Comparison of ENCODE assay signal across 20 mouse cellular contexts in the genomic region with DNA sequence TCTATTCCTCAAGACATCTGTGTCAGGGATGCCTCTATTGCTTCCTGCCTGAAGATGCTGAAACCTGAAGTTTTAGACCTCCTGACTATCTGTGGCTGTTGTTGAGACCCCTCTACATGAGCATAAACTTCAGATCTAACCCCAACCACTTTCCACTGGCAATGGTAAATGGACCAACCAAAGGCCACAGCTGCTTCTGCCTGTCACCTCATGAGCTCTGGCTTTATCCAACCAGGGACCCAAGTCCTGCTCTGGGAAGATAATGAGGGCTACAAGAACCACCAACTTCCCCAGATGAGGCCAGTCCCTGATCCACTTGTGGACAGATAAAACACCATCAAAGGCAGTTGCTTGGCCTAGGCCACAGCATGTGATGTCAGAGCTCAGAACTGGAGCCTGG. TPM values are rescaled to one million over a fixed set of nuclear protein-coding genes. Genes with fewer than 3 reads are reported as not detected.
"Had no signal": no experiment of that assay in that cellular context is flagged by ENCODE, and none has a peak within 500 bp of the region (broad histone marks: within the 10 kb centered on the region; RNA-seq: fewer than 3 reads in every experiment).

No protein-coding gene starts in this region.

- H3K36me3 ChIP-seq: limb, embryonic 15.5 days; liver, embryonic 12.5 days; midbrain, embryonic 10.5 days; neural tube, embryonic 12.5 days had no signal

- H3K27ac ChIP-seq: limb, embryonic 15.5 days; liver, embryonic 12.5 days; midbrain, embryonic 10.5 days; neural tube, embryonic 12.5 days had no signal

- ATAC-seq: liver, embryonic 12.5 days had no signal

- H3K9me3 ChIP-seq: limb, embryonic 15.5 days; liver, embryonic 12.5 days; midbrain, embryonic 10.5 days; neural tube, embryonic 12.5 days had no signal

- H3K27me3 ChIP-seq: limb, embryonic 15.5 days; neural tube, embryonic 12.5 days had no signal

- H3K4me3 ChIP-seq: limb, embryonic 15.5 days; liver, embryonic 12.5 days; midbrain, embryonic 10.5 days; neural tube, embryonic 12.5 days had no signal

- H3K4me2 ChIP-seq: limb, embryonic 15.5 days; liver, embryonic 12.5 days; lung, embryonic 14.5 days; neural tube, embryonic 12.5 days had no signal

- DNase-seq: kidney, postnatal 36 days; layer of hippocampus, adult 9-11 months; layer of hippocampus, postnatal 36 days; lung, embryonic 14.5 days; lung, postnatal 10 days; lung, postnatal 4 days; midbrain, embryonic 14.5 days; retina, postnatal 1 day; right cerebral cortex, postnatal 4 days; spleen, adult 18-20 months; thymus, adult 18-20 months; thymus, postnatal 14 days had no signal

- H3K9ac ChIP-seq: limb, embryonic 15.5 days; liver, embryonic 12.5 days; lung, embryonic 14.5 days; neural tube, embryonic 12.5 days had no signal

- H3K4me1 ChIP-seq: liver, embryonic 12.5 days had no signal

RNA-seq across cellular contexts. Expression of a gene that starts 26.6 kb away (rescaled TPM):
- total RNA-seq: layer of hippocampus, adult 18-20 months; layer of hippocampus, postnatal 36 days; megakaryocyte, adult 5-6 weeks; neutrophil, adult 5-6 weeks had no signal
- polyA plus RNA-seq: limb, embryonic 11.5 days; midbrain, embryonic 10.5 days; midbrain, embryonic 14.5 days; neural tube, embryonic 12.5 days had no signal

RNA-seq across cellular contexts. Expression of a gene that starts 32.6 kb away (rescaled TPM):
- total RNA-seq: megakaryocyte, adult 5-6 weeks; neutrophil, adult 5-6 weeks had no signal
